Mouse (Mus musculus): ENCODE data around the gene Atp4a. TPM values are rescaled to one million over a fixed set of nuclear protein-coding genes. Genes with fewer than 3 reads are reported as not detected.

Gene Atp4a
- total RNA-seq, 2 experiments from 2014 or later = 0.26 to 0.66 TPM

Other genes starting within 250 kb of the Atp4a start
- gene Prodh2, start 218.6 kb upstream of the Atp4a start, total RNA-seq (2021) = not detected
- gene Arhgap33, start 177.1 kb upstream of the Atp4a start, total RNA-seq (2021) = 100 to 1,000 TPM; 179 to 187 TPM
- gene Hspb6, start 160.0 kb upstream of the Atp4a start, total RNA-seq (2021) = 1 to 10 TPM; 3.7 to 4.3 TPM
- 1 to 10 TPM; 3.8 TPM for gene Proser3, start 159.9 kb upstream of the Atp4a start, total RNA-seq (2021)
- gene Lin37, start 152.4 kb upstream of the Atp4a start, total RNA-seq (2021) = 10 to 100 TPM; 56.8 to 60.4 TPM
- 10 to 100 TPM; 64.4 to 71.5 TPM for gene U2af1l4, start 148.9 kb upstream of the Atp4a start, total RNA-seq (2021)
- 1 to 10 TPM; 7.5 to 8.1 TPM for gene Gm49396, start 148.9 kb upstream of the Atp4a start, total RNA-seq (2021)
- 10 to 100 TPM; 87.7 to 94.4 TPM for gene Psenen, start 148.6 kb upstream of the Atp4a start, total RNA-seq (2021)
- 1 to 10 TPM; 2.9 to 4.7 TPM for gene Igflr1, start 146.8 kb upstream of the Atp4a start, total RNA-seq (2021)
- gene Kmt2b, start 123.5 kb upstream of the Atp4a start, total RNA-seq (2021) = 10 to 100 TPM; 40.0 to 48.4 TPM
- not detected for gene Zbtb32, start 113.3 kb upstream of the Atp4a start, total RNA-seq (2021)
- under 1 TPM; 0.26 to 0.70 TPM for gene Upk1a, start 99.4 kb upstream of the Atp4a start, total RNA-seq (2021)
- 100 to 1,000 TPM; 606 to 625 TPM for gene Cox6b1, start 86.1 kb upstream of the Atp4a start, total RNA-seq (2021)
- not detected for gene Etv2, start 76.4 kb upstream of the Atp4a start, total RNA-seq (2021)
- gene Rbm42, start 61.9 kb upstream of the Atp4a start, total RNA-seq (2021) = 10 to 100 TPM; 66.6 to 79.5 TPM
- 1 to 10 TPM; 5.2 to 7.6 TPM for gene Haus5, start 47.2 kb upstream of the Atp4a start, total RNA-seq (2021)
- gene Pmis2, start 40.6 kb upstream of the Atp4a start, total RNA-seq (2021) = not detected
- gene 2200002J24Rik, start 13.3 kb upstream of the Atp4a start, total RNA-seq (2021) = not detected
- 100 to 1,000 TPM; 114 to 129 TPM for gene Tmem147, start 17.3 kb downstream of the Atp4a start, total RNA-seq (2021)
- gene Gapdhs, start 31.5 kb downstream of the Atp4a start, total RNA-seq (2021) = not detected
- 10 to 100 TPM in 1 of 2 experiments, 1 to 10 TPM in 1; 8.2 to 12.9 TPM for gene Sbsn, start 39.3 kb downstream of the Atp4a start, total RNA-seq (2021)
- gene Dmkn, start 51.5 kb downstream of the Atp4a start, total RNA-seq (2021) = 1 to 10 TPM; 1.9 to 4.0 TPM
- gene Krtdap, start 75.7 kb downstream of the Atp4a start, total RNA-seq (2021) = not detected
- not detected for gene Ffar2, start 111.6 kb downstream of the Atp4a start, total RNA-seq (2021)
- not detected for gene Ffar3, start 144.0 kb downstream of the Atp4a start, total RNA-seq (2021)
- gene Ffar1, start 149.4 kb downstream of the Atp4a start, total RNA-seq (2021) = not detected
- under 1 TPM in 1 of 2 experiments, not detected in 1; 0.09 TPM for gene Cd22, start 168.1 kb downstream of the Atp4a start, total RNA-seq (2021)
- 100 to 1,000 TPM in 1 of 2 experiments, 10 to 100 TPM in 1; 91.4 to 101 TPM for gene Mag, start 202.7 kb downstream of the Atp4a start, total RNA-seq (2021)
- gene Hamp2, start 212.5 kb downstream of the Atp4a start, total RNA-seq (2021) = not detected
- gene Hamp, start 231.8 kb downstream of the Atp4a start, total RNA-seq (2021) = not detected
- gene Usf2, start 244.6 kb downstream of the Atp4a start, total RNA-seq (2021) = 100 to 1,000 TPM; 123 to 124 TPM

Measured in left cerebral cortex, adult 18-20 months (tissue).